Mouse (Mus musculus): Measurements from ENCODE around the gene Lpar2. TPM values are rescaled to one million over a fixed set of nuclear protein-coding genes. Genes with fewer than 3 reads are reported as not detected.

Lpar2 gene
- polyA plus RNA-seq, 1 experiment, result 0.12 TPM

DNA sequence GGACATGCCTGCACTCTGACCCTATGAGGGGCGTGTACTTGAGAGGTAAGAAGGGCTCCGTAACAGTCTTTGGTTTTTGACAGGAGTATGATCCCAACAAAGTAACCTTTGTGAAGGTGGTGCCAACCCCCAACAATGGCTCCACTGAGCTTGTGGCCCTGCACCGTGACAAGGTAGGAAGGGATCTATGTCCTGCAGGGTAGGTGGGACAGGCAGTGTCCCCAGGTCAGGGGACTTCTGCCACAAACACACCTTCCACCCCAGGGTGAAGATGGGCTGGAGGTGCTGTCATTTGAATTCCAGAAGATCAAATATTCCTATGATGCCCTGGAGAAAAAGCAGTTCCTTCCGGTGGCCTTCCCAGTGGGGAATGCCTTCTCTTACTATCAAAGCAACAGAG lies 28.6 kb upstream of the Lpar2 start:
- Histone ChIP-seq H3K4me3 (no peak overlapping the region), H3K27me3 (ENCODE audit: control insufficient read depth, insufficient read depth, insufficient read length) (no peaks in the 10 kb centered on the region), H3K4me2 (ENCODE audit: low read depth) (no peak overlapping the region), H3K36me3 (ENCODE audit: control insufficient read depth, insufficient read depth) (peaks cover 13% of the 10 kb centered on the region), H3K79me2 (ENCODE audit: control insufficient read depth, insufficient read depth) (peaks cover 35% of the 10 kb centered on the region), H3ac (ENCODE audit: control insufficient read depth, insufficient read length) (no peak overlapping the region)
- no peak for TF ChIP-seq TCF12 (IDR thresholded peaks at IDR 0.05; ENCODE audit: insufficient read depth, poor library complexity, severe bottlenecking)
- no peak for TF ChIP-seq MYOD1 (IDR thresholded peaks at IDR 0.05; ENCODE audit: control insufficient read depth in 1 of 3, insufficient read length in 2 of 3, low read depth in 2 of 3)
- TF ChIP-seq E2F4 (IDR thresholded peaks at IDR 0.05; ENCODE audit: insufficient read depth), result no peak
- TF ChIP-seq MYOG (IDR thresholded peaks at IDR 0.05; ENCODE audit: control insufficient read depth in 1 of 3, insufficient read depth in 1 of 3, insufficient read length in 2 of 3, low read depth in 2 of 3), result no peak
- no peak for TF ChIP-seq CEBPB (IDR thresholded peaks at IDR 0.05; ENCODE audit: insufficient read depth, poor library complexity, severe bottlenecking)
- no peak for TF ChIP-seq USF1 (IDR thresholded peaks at IDR 0.05; ENCODE audit: low read depth)
- no peak for TF ChIP-seq TCF3 (IDR thresholded peaks at IDR 0.05; ENCODE audit: insufficient read length, low read depth)
- TF ChIP-seq SRF (IDR thresholded peaks at IDR 0.05; ENCODE audit: control insufficient read depth, insufficient read length, low read depth), result no peak
- TF ChIP-seq MAX (IDR thresholded peaks at IDR 0.05; ENCODE audit: low read depth), result no peak
- no peak for TF ChIP-seq POLR2AphosphoS2 (IDR thresholded peaks at IDR 0.05; ENCODE audit: insufficient read length, low read depth)
- TF ChIP-seq POLR2A (IDR thresholded peaks at IDR 0.05; ENCODE audit: insufficient read length, low read depth), result no peak
- TF ChIP-seq REST (IDR thresholded peaks at IDR 0.05; ENCODE audit: insufficient read depth, insufficient read length), result no peak

- Histone ChIP-seq H3K36me3 (ENCODE audit: control insufficient read depth, insufficient read depth) (peaks cover 13% of the 10 kb centered on the region), H3K4me3 (no peak overlapping the region), H3ac (ENCODE audit: control insufficient read depth, insufficient read length) (no peak overlapping the region), H3K4me2 (ENCODE audit: low read depth) (no peak overlapping the region), H3K27me3 (ENCODE audit: control insufficient read depth, insufficient read depth, insufficient read length) (no peaks in the 10 kb centered on the region), H3K79me2 (ENCODE audit: control insufficient read depth, insufficient read depth) (peaks cover 35% of the 10 kb centered on the region)
- no peak for TF ChIP-seq POLR2AphosphoS2 (IDR thresholded peaks at IDR 0.05; ENCODE audit: insufficient read length, low read depth)
- no peak for TF ChIP-seq SRF (IDR thresholded peaks at IDR 0.05; ENCODE audit: control insufficient read depth, insufficient read length, low read depth)
- no peak for TF ChIP-seq USF1 (IDR thresholded peaks at IDR 0.05; ENCODE audit: low read depth)
- TF ChIP-seq MYOD1 (IDR thresholded peaks at IDR 0.05; ENCODE audit: control insufficient read depth in 1 of 3, insufficient read length in 2 of 3, low read depth in 2 of 3), result no peak
- no peak for TF ChIP-seq TCF3 (IDR thresholded peaks at IDR 0.05; ENCODE audit: insufficient read length, low read depth)
- TF ChIP-seq MAX (IDR thresholded peaks at IDR 0.05; ENCODE audit: low read depth), result no peak
- TF ChIP-seq CEBPB (IDR thresholded peaks at IDR 0.05; ENCODE audit: insufficient read depth, poor library complexity, severe bottlenecking), result no peak
- TF ChIP-seq REST (IDR thresholded peaks at IDR 0.05; ENCODE audit: insufficient read depth, insufficient read length), result no peak
- no peak for TF ChIP-seq MYOG (IDR thresholded peaks at IDR 0.05; ENCODE audit: control insufficient read depth in 1 of 3, insufficient read depth in 1 of 3, insufficient read length in 2 of 3, low read depth in 2 of 3)
- no peak for TF ChIP-seq E2F4 (IDR thresholded peaks at IDR 0.05; ENCODE audit: insufficient read depth)
- no peak for TF ChIP-seq TCF12 (IDR thresholded peaks at IDR 0.05; ENCODE audit: insufficient read depth, poor library complexity, severe bottlenecking)
- TF ChIP-seq POLR2A (IDR thresholded peaks at IDR 0.05; ENCODE audit: insufficient read length, low read depth), result no peak
Observed at GRCm38 (mm10) chr8:69794096-69794495, 28.1 kb upstream of the Lpar2 start.

GRCm38 (mm10) chr8:69794901-69795300 lies 27.3 kb upstream of the Lpar2 start:
- no peak overlapping the region for H3ac ChIP-seq (ENCODE audit: control insufficient read depth, insufficient read length)
- H3K27me3 ChIP-seq (ENCODE audit: control insufficient read depth, insufficient read depth, insufficient read length), result no peaks in the 10 kb centered on the region
- peaks cover 13% of the 10 kb centered on the region for H3K36me3 ChIP-seq (ENCODE audit: control insufficient read depth, insufficient read depth)
- no peak overlapping the region for H3K4me2 ChIP-seq (ENCODE audit: low read depth)
- H3K79me2 ChIP-seq (ENCODE audit: control insufficient read depth, insufficient read depth), result peaks cover 35% of the 10 kb centered on the region
- H3K4me3 ChIP-seq, result no peak overlapping the region
- TF ChIP-seq TCF12 (IDR thresholded peaks at IDR 0.05; ENCODE audit: insufficient read depth, poor library complexity, severe bottlenecking) (no peak), POLR2AphosphoS2 (IDR thresholded peaks at IDR 0.05; ENCODE audit: insufficient read length, low read depth) (no peak), CEBPB (IDR thresholded peaks at IDR 0.05; ENCODE audit: insufficient read depth, poor library complexity, severe bottlenecking) (no peak), TCF3 (IDR thresholded peaks at IDR 0.05; ENCODE audit: insufficient read length, low read depth) (no peak), MYOD1 (IDR thresholded peaks at IDR 0.05; ENCODE audit: control insufficient read depth in 1 of 3, insufficient read length in 2 of 3, low read depth in 2 of 3) (no peak), REST (IDR thresholded peaks at IDR 0.05; ENCODE audit: insufficient read depth, insufficient read length) (no peak), SRF (IDR thresholded peaks at IDR 0.05; ENCODE audit: control insufficient read depth, insufficient read length, low read depth) (no peak), E2F4 (IDR thresholded peaks at IDR 0.05; ENCODE audit: insufficient read depth) (no peak), MAX (IDR thresholded peaks at IDR 0.05; ENCODE audit: low read depth) (no peak), POLR2A (IDR thresholded peaks at IDR 0.05; ENCODE audit: insufficient read length, low read depth) (no peak), MYOG (IDR thresholded peaks at IDR 0.05; ENCODE audit: control insufficient read depth in 1 of 3, insufficient read depth in 1 of 3, insufficient read length in 2 of 3, low read depth in 2 of 3) (no peak), USF1 (IDR thresholded peaks at IDR 0.05; ENCODE audit: low read depth) (no peak)

DNA sequence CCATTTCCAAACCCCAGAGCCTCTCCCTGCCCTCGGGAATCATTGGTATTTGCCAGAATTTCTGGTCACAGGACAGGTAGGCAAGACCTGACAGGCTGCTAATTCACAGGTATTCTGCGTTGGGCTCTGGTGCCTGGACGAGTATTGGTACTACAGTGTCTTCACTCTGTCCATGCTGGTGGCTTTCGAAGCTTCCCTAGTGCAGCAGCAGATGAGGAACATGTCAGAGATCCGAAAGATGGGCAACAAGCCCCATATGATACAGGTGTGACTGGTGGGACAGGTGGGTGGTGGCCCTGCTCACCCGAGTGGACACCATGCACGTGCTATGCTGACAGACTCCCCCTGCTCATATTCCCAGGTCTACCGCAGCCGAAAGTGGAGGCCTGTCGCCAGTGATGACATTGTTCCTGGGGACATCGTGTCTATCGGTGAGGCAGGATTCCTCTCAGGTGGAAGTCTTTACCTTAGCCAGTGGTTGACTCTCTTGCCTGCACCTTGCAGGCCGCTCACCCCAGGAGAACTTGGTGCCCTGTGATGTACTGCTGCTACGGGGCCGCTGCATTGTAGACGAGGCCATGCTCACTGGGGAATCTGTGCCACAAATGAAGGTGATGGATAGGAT lies 25.4 kb upstream of the Lpar2 start:
- no peaks in the 10 kb centered on the region for H3K27me3 ChIP-seq (ENCODE audit: control insufficient read depth, insufficient read depth, insufficient read length)
- H3ac ChIP-seq (ENCODE audit: control insufficient read depth, insufficient read length), result no peak overlapping the region
- TF ChIP-seq POLR2A (IDR thresholded peaks at IDR 0.05; ENCODE audit: insufficient read length, low read depth) (no peak), MYOD1 (IDR thresholded peaks at IDR 0.05; ENCODE audit: control insufficient read depth in 1 of 3, insufficient read length in 2 of 3, low read depth in 2 of 3) (no peak), TCF3 (IDR thresholded peaks at IDR 0.05; ENCODE audit: insufficient read length, low read depth) (no peak), TCF12 (IDR thresholded peaks at IDR 0.05; ENCODE audit: insufficient read depth, poor library complexity, severe bottlenecking) (no peak), E2F4 (IDR thresholded peaks at IDR 0.05; ENCODE audit: insufficient read depth) (no peak), MYOG (IDR thresholded peaks at IDR 0.05; ENCODE audit: control insufficient read depth in 1 of 3, insufficient read depth in 1 of 3, insufficient read length in 2 of 3, low read depth in 2 of 3) (no peak), POLR2AphosphoS2 (IDR thresholded peaks at IDR 0.05; ENCODE audit: insufficient read length, low read depth) (no peak), MAX (IDR thresholded peaks at IDR 0.05; ENCODE audit: low read depth) (no peak), CEBPB (IDR thresholded peaks at IDR 0.05; ENCODE audit: insufficient read depth, poor library complexity, severe bottlenecking) (no peak), SRF (IDR thresholded peaks at IDR 0.05; ENCODE audit: control insufficient read depth, insufficient read length, low read depth) (no peak), USF1 (IDR thresholded peaks at IDR 0.05; ENCODE audit: low read depth) (no peak), REST (IDR thresholded peaks at IDR 0.05; ENCODE audit: insufficient read depth, insufficient read length) (no peak)

More for the DNA sequence above, 25.4 kb upstream of the Lpar2 start:
- no peak overlapping the region for H3K4me3 ChIP-seq
- H3K36me3 ChIP-seq (ENCODE audit: control insufficient read depth, insufficient read depth), result peaks cover 16% of the 10 kb centered on the region
- no peak overlapping the region for H3K4me2 ChIP-seq (ENCODE audit: low read depth)
- H3K79me2 ChIP-seq (ENCODE audit: control insufficient read depth, insufficient read depth), result peaks cover 21% of the 10 kb centered on the region
